Mouse (Mus musculus): ENCODE results near the gene Olfr339.
"Not testable (repeated sequence)": the region's sequence is repeated elsewhere in the genome, so short reads cannot be mapped to it uniquely, and the experiment has no call there.

Gene Olfr339

GRCm38 (mm10) chr2:36418647-36419046 is at the start of gene Olfr339:
TSS of gene Olfr339 (plus strand) at chr2:36418947.
- in situ Hi-C loops (cut with MboI; ENCODE audit: low sequenced_read_pairs), result no loop called here

GRCm38 (mm10) chr2:36373219-36373618 is 45.5 kb upstream of the Olfr339 start, which contains the start of gene Olfr338:
TSS of gene Olfr338 (plus strand) at chr2:36373519.
- in situ Hi-C loops (cut with MboI; ENCODE audit: low sequenced_read_pairs), result no loop called here

GRCm38 (mm10) chr2:36415174-36415573 is 3.6 kb upstream of the Olfr339 start:
- in situ Hi-C loops (cut with MboI; ENCODE audit: low sequenced_read_pairs), result not testable (repeated sequence)

GRCm38 (mm10) chr2:36415591-36415990 is 3.2 kb upstream of the Olfr339 start:
- in situ Hi-C loops (cut with MboI; ENCODE audit: low sequenced_read_pairs), result not testable (repeated sequence)

GRCm38 (mm10) chr2:36452287-36452686 is 33.5 kb downstream of the Olfr339 start, which contains the start of gene Olfr340:
TSS of gene Olfr340 (plus strand) at chr2:36452587.
- in situ Hi-C loops (cut with MboI; ENCODE audit: low sequenced_read_pairs), result no loop called here

- in situ Hi-C loops (cut with MboI; ENCODE audit: low sequenced_read_pairs), result no loop called here
These were observed 54.9 kb downstream of the Olfr339 start for GRCm38 (mm10) chr2:36473634-36474033.

Data from CH12F3 (cell line).